Mouse (Mus musculus) olfactory bulb, adult 2 months (tissue): ENCODE data around the gene Nol11.

Source experiments
- CTCF ChIP-seq: fragments of 200-500 bp; IDR thresholded peaks from 2 replicates; pipeline ENCODE4 v1.5.1; 2012; ENCODE audit warnings: low read depth, mild to moderate bottlenecking, low read length, moderate library complexity; ENCODE audit not compliant: insufficient read depth
- POLR2A ChIP-seq: fragments of 200-500 bp; IDR thresholded peaks from 2 replicates; pipeline ENCODE4 v1.6.1; 2012; ENCODE audit warnings: mild to moderate bottlenecking, low read depth, low read length, moderate library complexity; ENCODE audit not compliant: insufficient read depth

GRCm38 (mm10) chr11:107223169-107223561 lies 34.0 kb upstream of the Nol11 start:
- no peak for TF ChIP-seq CTCF
- TF ChIP-seq POLR2A: no peak
